Mouse (Mus musculus) cortical plate, adult 2 months (tissue): Measurements from ENCODE around the gene Fam155a. TPM values are rescaled to one million over a fixed set of nuclear protein-coding genes. Genes with fewer than 3 reads are reported as not detected.
"Not testable (repeated sequence)": the region's sequence is repeated elsewhere in the genome, so short reads cannot be mapped to it uniquely, and the experiment has no call there.

Source experiments
- H3K27ac ChIP-seq: fragments of 200-500 bp; 2 replicates; pipeline ENCODE4 v1.5.1; 2012; ENCODE audit warnings: low read length, control low read depth, inconsistent platforms; ENCODE audit not compliant: insufficient read depth
- H3K4me1 ChIP-seq: fragments of 200-500 bp; 2 replicates; pipeline ENCODE4 v1.6.1; 2011; ENCODE audit warnings: low read length; ENCODE audit not compliant: control insufficient read depth, insufficient read depth
- H3K4me3 ChIP-seq: fragments of 200-500 bp; 2 replicates; pipeline ENCODE4 v1.5.1; 2011; ENCODE audit warnings: mild to moderate bottlenecking, low read length, control low read depth; ENCODE audit not compliant: insufficient read depth
- CTCF ChIP-seq: fragments of 200-500 bp; IDR thresholded peaks from 2 replicates; pipeline ENCODE4 v1.5.1; 2011; ENCODE audit warnings: mild to moderate bottlenecking, control low read depth, low read length; ENCODE audit not compliant: insufficient read depth; ENCODE audit errors: extremely low read depth
- POLR2A ChIP-seq: fragments of 200-500 bp; IDR thresholded peaks from 2 replicates; pipeline ENCODE4 v1.6.1; 2011; ENCODE audit warnings: mild to moderate bottlenecking, low read length, control low read depth; ENCODE audit not compliant: insufficient read depth; ENCODE audit errors: extremely low read depth
- polyA plus RNA-seq: library from polyadenylated mRNA; depleted of rRNA; stranded (reverse); fragments of >200 nt; gene quantifications from 2 replicates; pipeline ENCODE4 v1.2.3, GENCODE M21; 2012

The Fam155a gene
- polyA plus RNA-seq, 1 experiment, result 60.2 TPM

DNA sequence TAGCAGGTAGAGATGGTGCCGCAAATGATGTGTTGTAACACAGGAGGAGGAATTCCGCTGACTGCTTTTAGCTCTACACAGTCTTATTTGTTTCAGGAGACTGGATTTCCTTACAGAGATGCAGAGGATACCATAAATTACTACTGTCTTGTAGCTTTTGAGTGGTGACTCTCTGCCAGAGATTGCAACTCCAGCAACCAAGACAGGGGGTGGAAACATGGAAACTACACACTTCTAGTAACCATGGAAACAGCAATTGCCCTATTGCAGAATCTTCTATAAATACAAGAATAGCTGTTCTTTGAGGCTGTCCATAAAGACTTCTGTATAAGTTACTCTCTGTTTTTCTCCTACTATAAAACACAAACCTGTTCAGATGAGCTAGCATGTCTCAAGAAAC is 76.2 kb downstream of the Fam155a start:
- no peak overlapping the region for H3K4me3 ChIP-seq

DNA sequence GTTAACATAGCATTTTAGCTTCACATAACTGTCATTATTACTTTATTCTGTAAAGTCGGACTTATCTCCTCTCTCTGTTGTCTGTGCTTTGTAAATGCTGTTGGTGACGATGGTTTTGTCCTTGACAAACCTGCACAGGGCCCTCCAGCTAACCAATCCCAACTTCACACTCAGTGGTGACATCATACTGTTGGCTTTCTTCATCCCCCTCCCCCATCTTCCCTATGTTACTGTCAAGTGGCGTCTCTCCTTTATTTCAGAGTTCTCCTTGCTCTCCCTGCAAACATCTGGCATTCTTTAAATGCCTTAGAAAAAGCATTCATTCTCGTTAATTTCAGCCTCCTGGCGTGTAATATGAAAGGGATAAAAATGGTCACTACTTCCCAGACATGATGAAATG is 78.6 kb downstream of the Fam155a start:
- no peak overlapping the region for H3K27ac ChIP-seq
- TF ChIP-seq POLR2A, result no peak
- TF ChIP-seq CTCF, result no peak
- no peak overlapping the region for H3K4me3 ChIP-seq
- H3K4me1 ChIP-seq, result peaks cover 3% of the 10 kb centered on the region

More for the DNA sequence above, 76.2 kb downstream of the Fam155a start:
- Histone ChIP-seq H3K4me1 (peaks cover 3% of the 10 kb centered on the region), H3K27ac (no peak overlapping the region)
- no peak for TF ChIP-seq CTCF
- no peak for TF ChIP-seq POLR2A

DNA sequence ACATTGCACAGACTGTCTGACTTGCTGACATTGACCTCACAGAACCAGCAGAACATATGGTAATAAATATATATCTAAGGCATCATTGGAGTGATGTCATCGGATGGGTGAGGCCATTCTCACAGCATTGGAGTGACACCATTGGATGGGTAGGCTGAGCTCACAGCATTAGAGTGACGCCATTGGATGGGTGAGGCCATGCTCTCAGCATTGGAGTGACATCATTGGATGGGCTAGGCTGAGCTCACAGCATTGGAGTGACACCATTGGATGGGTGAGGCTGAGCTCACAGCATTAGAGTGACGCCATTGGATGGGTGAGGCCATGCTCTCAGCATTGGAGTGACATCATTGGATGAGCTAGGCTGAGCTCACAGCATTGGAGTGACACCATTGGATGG is 110.9 kb downstream of the Fam155a start:
- not testable (repeated sequence) for H3K4me3 ChIP-seq

DNA sequence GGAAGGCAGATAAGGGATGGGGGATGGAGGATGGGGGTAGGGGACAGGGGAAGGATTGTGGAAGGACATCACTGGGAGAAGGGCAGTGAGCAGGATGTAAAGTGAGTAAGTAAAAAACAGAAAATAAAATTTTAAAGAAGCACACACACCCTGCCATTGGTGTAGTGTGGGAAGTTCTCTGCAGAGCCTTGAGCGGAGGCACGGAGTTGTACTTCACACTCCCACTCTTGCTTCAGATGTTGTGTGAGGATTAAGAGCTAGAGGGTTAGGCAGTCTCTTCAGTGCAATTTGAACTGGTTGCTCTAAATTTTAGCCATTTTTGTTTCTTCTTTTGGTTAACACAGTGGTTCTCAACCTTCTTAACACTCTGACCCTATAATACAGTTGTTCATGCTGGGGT is 114.1 kb downstream of the Fam155a start:
- H3K4me1 ChIP-seq, result peaks cover 4% of the 10 kb centered on the region
- TF ChIP-seq POLR2A (no peak), CTCF (no peak)
- H3K4me3 ChIP-seq, result no peak overlapping the region
- H3K27ac ChIP-seq, result no peak overlapping the region

More for the DNA sequence above, 110.9 kb downstream of the Fam155a start:
- H3K27ac ChIP-seq, H3K4me1 ChIP-seq: not testable (repeated sequence)

DNA sequence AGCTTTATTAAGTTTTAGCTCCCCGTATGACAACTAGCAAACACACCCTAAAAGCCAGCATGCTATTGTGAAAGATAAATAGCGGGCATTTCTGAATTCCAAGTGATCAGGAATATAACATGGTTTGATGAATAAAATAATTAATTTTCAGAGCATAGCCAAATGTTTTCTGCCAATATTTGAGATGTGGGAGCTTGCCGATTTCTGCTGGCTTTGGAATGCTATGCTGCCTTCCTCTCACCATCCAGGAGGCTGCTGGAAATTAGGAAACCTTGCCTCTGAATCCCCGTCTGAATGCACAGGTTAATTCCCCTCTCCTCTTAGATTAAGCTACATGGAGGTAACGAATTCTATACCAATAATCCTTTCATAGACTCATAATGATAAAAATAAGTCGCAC is 116.1 kb downstream of the Fam155a start:
- Histone ChIP-seq H3K4me1 (peaks cover 4% of the 10 kb centered on the region), H3K27ac (no peak overlapping the region), H3K4me3 (no peak overlapping the region)
- TF ChIP-seq CTCF (no peak), POLR2A (no peak)

DNA sequence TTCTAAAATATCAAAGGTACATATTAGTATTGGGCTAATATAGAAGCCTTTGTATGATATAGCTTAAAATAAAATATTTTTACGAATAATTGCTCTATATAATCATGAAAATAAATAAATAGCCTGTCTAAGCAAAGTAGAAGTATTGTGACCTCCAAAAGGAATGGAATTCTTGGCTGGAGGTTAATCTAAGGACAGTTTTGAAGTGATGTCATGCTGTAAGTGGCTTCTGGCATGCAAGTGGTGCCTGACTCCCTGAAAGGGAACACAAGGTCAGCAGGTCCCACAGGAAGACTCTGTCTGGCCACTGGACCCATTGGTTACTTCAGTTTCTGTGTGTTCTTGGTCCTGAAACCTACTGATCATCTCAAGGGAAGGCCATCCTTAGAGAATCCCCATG is 117.3 kb downstream of the Fam155a start:
- Histone ChIP-seq H3K4me3 (no peak overlapping the region), H3K27ac (no peak overlapping the region), H3K4me1 (peaks cover 4% of the 10 kb centered on the region)
- TF ChIP-seq POLR2A, result no peak
- no peak for TF ChIP-seq CTCF

DNA sequence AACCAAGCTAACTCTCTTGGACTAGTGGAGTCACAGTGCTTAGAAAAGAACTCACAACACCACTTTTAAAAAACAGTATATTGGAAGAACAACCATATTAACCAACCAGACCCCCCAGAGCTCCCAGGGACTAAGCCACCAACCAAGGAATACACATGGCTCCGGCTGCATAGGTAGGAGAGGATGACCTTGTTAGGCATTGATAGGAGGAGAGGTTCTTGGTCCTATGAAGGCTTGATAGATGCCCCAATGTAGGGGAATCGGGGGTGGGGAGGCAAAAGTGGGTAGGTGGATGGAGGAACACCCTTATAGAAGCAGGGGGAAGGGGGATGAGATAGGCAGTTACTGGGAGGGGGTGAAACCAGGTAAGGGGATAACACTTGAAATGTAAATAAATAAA is 132.8 kb downstream of the Fam155a start:
- no peak for TF ChIP-seq POLR2A
- no peak for TF ChIP-seq CTCF
- Histone ChIP-seq H3K4me1 (no peaks in the 10 kb centered on the region), H3K4me3 (no peak overlapping the region), H3K27ac (no peak overlapping the region)

DNA sequence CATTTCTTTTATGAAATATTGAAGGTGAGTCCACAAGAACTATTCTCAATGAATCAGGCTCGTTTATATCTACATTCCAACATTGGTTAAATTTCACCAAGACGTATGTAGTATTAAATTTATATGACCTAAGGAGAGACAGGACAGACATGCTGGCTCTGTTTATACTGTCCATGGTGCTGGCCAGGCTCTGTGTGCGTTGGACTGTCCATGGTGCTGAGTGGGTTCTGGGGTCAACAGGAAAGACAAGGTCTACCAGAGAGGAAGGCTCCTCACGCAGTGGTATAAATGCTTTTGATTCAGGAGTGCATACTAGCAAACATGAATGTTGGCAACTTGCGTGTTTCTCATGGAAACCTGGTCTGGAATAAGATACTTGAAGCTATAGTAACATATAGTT is 135.7 kb downstream of the Fam155a start:
- H3K4me3 ChIP-seq, result no peak overlapping the region
- TF ChIP-seq POLR2A, result no peak
- no peak for TF ChIP-seq CTCF
- H3K27ac ChIP-seq, result no peak overlapping the region
- no peaks in the 10 kb centered on the region for H3K4me1 ChIP-seq

DNA sequence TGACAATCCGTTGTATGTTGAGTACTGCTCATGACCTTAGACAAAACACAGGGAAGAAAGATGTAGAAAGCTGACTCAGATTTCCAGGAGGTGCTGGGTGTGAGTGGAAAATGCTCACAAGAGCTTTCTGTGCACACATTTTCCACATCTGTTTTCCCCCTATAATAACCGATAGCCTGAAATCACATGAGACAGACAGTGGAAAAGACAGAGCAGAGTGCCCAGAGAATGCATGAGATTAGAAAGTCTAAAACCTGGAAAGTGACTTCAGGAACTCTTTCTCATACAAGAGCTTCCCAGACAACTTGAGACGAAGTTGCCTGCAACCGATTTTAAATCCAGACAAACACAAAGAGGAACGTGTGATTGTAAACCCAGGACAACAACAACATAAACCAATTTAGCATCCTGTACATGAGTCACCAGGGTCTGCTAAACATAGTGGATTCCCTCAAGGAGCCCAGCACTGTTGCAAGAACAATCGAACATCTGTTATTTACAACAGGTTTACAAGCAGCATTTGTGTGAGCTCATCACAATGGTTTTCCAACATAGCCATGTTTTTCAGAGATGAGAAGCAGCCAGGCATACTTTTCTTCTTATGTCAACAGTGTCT is 163.8 kb downstream of the Fam155a start:
- Histone ChIP-seq H3K4me3 (no peak overlapping the region), H3K4me1 (peaks cover 7% of the 10 kb centered on the region), H3K27ac (no peak overlapping the region)
- TF ChIP-seq POLR2A (no peak), CTCF (no peak)

DNA sequence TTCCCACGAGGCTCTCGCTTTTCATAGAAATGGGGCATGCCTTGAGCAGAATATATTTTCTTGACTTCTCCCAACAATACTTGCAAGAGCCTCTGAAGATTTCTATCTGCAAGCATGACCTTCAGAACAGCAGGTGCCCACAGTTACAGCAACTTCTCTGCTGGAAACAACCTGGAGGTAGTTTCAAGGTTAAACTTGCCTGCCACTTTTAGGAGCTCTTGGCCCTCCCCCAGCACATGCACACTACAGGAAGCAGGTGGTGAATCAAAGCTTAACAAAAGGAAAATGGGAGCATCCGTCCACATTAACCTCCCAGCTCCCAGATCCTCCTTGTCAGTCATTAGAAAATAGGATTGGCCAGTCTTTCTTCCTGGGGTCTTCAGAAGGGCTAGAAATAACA is 175.0 kb downstream of the Fam155a start:
- TF ChIP-seq CTCF (no peak), POLR2A (no peak)
- no peak overlapping the region for H3K4me3 ChIP-seq
- no peak overlapping the region for H3K27ac ChIP-seq
- H3K4me1 ChIP-seq, result no peaks in the 10 kb centered on the region

DNA sequence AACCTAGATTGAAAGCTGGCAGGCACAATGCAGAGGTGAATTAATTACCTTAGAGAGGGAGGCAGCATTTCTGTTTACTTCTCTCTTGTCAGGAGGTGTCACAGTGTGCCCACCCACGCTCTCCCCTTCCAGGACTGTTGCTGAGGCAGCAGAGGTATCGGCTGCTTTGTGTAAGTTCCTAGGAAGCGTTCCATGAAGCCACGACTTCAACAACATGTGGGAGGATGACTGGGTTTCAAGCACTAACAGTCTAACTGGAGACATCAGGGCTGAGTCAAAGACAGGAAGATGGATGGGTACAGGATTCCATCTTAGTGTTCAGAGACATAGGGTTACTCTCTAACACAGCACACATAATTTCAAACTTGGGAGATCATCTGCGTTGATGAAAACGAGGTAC is 189.1 kb downstream of the Fam155a start:
- TF ChIP-seq CTCF (no peak), POLR2A (no peak)
- no peaks in the 10 kb centered on the region for H3K4me1 ChIP-seq
- H3K27ac ChIP-seq, result no peak overlapping the region
- H3K4me3 ChIP-seq, result no peak overlapping the region
